Mouse (Mus musculus) olfactory bulb, adult 2 months (tissue): ENCODE measurements at regions not wholly inside any gene's neighbourhood (a gene's known extent, or its start where the extent isn't known, plus 50 kb on each side); places are given as distances from the start of the nearest gene placed in this dataset.

Source experiments
- H3K27ac ChIP-seq: fragments of 200-500 bp; 2 replicates; pipeline ENCODE4 v1.5.1; 2012; ENCODE audit warnings: low read depth, low read length; ENCODE audit not compliant: insufficient read depth
- H3K4me1 ChIP-seq: fragments of 200-500 bp; 2 replicates; pipeline ENCODE4 v1.6.1; 2012; ENCODE audit warnings: low read length; ENCODE audit not compliant: control insufficient read depth, insufficient read depth
- H3K4me3 ChIP-seq: fragments of 200-500 bp; 2 replicates; pipeline ENCODE4 v1.5.1; 2012; ENCODE audit warnings: mild to moderate bottlenecking, low read depth, low read length, moderate library complexity; ENCODE audit not compliant: insufficient read depth
- CTCF ChIP-seq: fragments of 200-500 bp; IDR thresholded peaks from 2 replicates; pipeline ENCODE4 v1.5.1; 2012; ENCODE audit warnings: low read depth, mild to moderate bottlenecking, low read length, moderate library complexity; ENCODE audit not compliant: insufficient read depth
- POLR2A ChIP-seq: fragments of 200-500 bp; IDR thresholded peaks from 2 replicates; pipeline ENCODE4 v1.6.1; 2012; ENCODE audit warnings: mild to moderate bottlenecking, low read depth, low read length, moderate library complexity; ENCODE audit not compliant: insufficient read depth
- WGBS: fragments of 180-500 bp; shearing (Covaris S2); methylation state at CpG from one replicate; pipeline ENCODE4 v1.1.7; 2018; 5-methylcytosine and 5-hydroxymethylcytosine counted together

GRCm38 (mm10) chr12:29192391-29192790 is 335.8 kb upstream of the Myt1l start:
- Histone ChIP-seq H3K4me3 (no peak overlapping the region), H3K4me1 (no peaks in the 10 kb centered on the region), H3K27ac (no peak overlapping the region)
- TF ChIP-seq POLR2A (no peak), CTCF (no peak)
- 83% methylated on average over 3 of the region's 3 CpGs for WGBS

GRCm38 (mm10) chr12:29211946-29212345 is 316.2 kb upstream of the Myt1l start:
- Histone ChIP-seq H3K4me3 (no peak overlapping the region), H3K4me1 (no peaks in the 10 kb centered on the region), H3K27ac (no peak overlapping the region)
- 74% methylated on average over 3 of the region's 3 CpGs for WGBS
- TF ChIP-seq CTCF (no peak), POLR2A (no peak)

- H3K4me3 ChIP-seq: no peak overlapping the region
- TF ChIP-seq POLR2A (no peak), CTCF (no peak)
- H3K27ac ChIP-seq: no peak overlapping the region
- H3K4me1 ChIP-seq: no peaks in the 10 kb centered on the region
- WGBS: 87% methylated on average over 1 of the region's 1 CpGs
Observed at GRCm38 (mm10) chr12:29213625-29214024, 314.6 kb upstream of the Myt1l start.

GRCm38 (mm10) chr12:29222099-29222498 is 306.1 kb upstream of the Myt1l start:
- 0 out of 2 replicates have a peak, but pooled peaks cover 7% of the 10 kb centered on the region for H3K4me1 ChIP-seq
- TF ChIP-seq POLR2A (no peak), CTCF (no peak)
- H3K27ac ChIP-seq: no peak overlapping the region
- H3K4me3 ChIP-seq: no peak overlapping the region
- 66% methylated on average over 6 of the region's 6 CpGs for WGBS

- 0 out of 2 replicates have a peak, but pooled peaks cover 7% of the 10 kb centered on the region for H3K4me1 ChIP-seq
- no peak overlapping the region for H3K27ac ChIP-seq
- 6% methylated on average over 1 of the region's 1 CpGs for WGBS
- H3K4me3 ChIP-seq: no peak overlapping the region
- no peak for TF ChIP-seq CTCF
- no peak for TF ChIP-seq POLR2A
Observed at GRCm38 (mm10) chr12:29226001-29226400, 302.2 kb upstream of the Myt1l start.

- peaks cover 13% of the 10 kb centered on the region for H3K4me1 ChIP-seq
- no peak for TF ChIP-seq CTCF
- no peak for TF ChIP-seq POLR2A
- H3K4me3 ChIP-seq: no peak overlapping the region
- H3K27ac ChIP-seq: no peak overlapping the region
- WGBS: 35% methylated on average over 16 of the region's 16 CpGs
Observed at GRCm38 (mm10) chr12:29232492-29233447, 295.4 kb upstream of the Myt1l start.

- TF ChIP-seq CTCF (no peak), POLR2A (no peak)
- H3K4me1 ChIP-seq: peaks cover 25% of the 10 kb centered on the region
- H3K4me3 ChIP-seq: no peak overlapping the region
- WGBS: 90% methylated on average over 2 of the region's 2 CpGs
- H3K27ac ChIP-seq: no peak overlapping the region
Observed at GRCm38 (mm10) chr12:29236496-29236895, 291.7 kb upstream of the Myt1l start.

- no peak overlapping the region for H3K27ac ChIP-seq
- peaks cover 23% of the 10 kb centered on the region for H3K4me1 ChIP-seq
- 48% methylated on average over 5 of the region's 5 CpGs for WGBS
- TF ChIP-seq POLR2A: no peak
- no peak for TF ChIP-seq CTCF
- H3K4me3 ChIP-seq: no peak overlapping the region
Observed at GRCm38 (mm10) chr12:29237516-29237915, 290.7 kb upstream of the Myt1l start.

GRCm38 (mm10) chr12:29239482-29239881 is 288.7 kb upstream of the Myt1l start:
- 58% methylated on average over 3 of the region's 3 CpGs for WGBS
- H3K4me3 ChIP-seq: no peak overlapping the region
- H3K4me1 ChIP-seq: peaks cover 19% of the 10 kb centered on the region
- no peak for TF ChIP-seq CTCF
- TF ChIP-seq POLR2A: no peak
- H3K27ac ChIP-seq: peak overlapping the region; percentile 7
